Mouse (Mus musculus): ENCODE data around the gene Pepd. TPM values are rescaled to one million over a fixed set of nuclear protein-coding genes. Genes with fewer than 3 reads are reported as not detected.

Pepd gene
- polyA plus RNA-seq, 1 experiment from 2014 or later, result 45.4 TPM

- Histone ChIP-seq H3K36me3 (no peaks in the 10 kb centered on the region), H3K4me2 (peak overlapping the region; percentile 39), H3K9me3 (replicated peaks) (no peaks in the 10 kb centered on the region), H3K27me3 (replicated peaks) (peaks cover 6% of the 10 kb centered on the region; the same call in 1 of the 2 replicates), H3K4me3 (peak overlapping the region; percentile 1; the same call in 1 of the 2 replicates), H3K9ac (no peak overlapping the region), H3K27ac (peak overlapping the region; percentile 39), H3K4me1 (no peaks in the 10 kb centered on the region; the same call in none of the 2 replicates)
- 12% methylated on average over 10 of the region's 10 CpGs for WGBS (ENCODE audit: insufficient replicate concordance)
- ATAC-seq, result no peak
These were observed 168.7 kb downstream of the Pepd start for GRCm38 (mm10) chr7:35080843-35081338.

- H3K9ac ChIP-seq, result no peak overlapping the region
- peak; percentile 37; the same call in 1 of the 2 replicates for ATAC-seq
- H3K4me3 ChIP-seq, result no peak overlapping the region
- no peaks in the 10 kb centered on the region for H3K9me3 ChIP-seq (replicated peaks)
- peaks cover 4% of the 10 kb centered on the region for H3K4me1 ChIP-seq
- peak overlapping the region; percentile 39 for H3K27ac ChIP-seq
- H3K36me3 ChIP-seq, result no peaks in the 10 kb centered on the region
- peaks cover 11% of the 10 kb centered on the region for H3K27me3 ChIP-seq (replicated peaks)
- 58% methylated on average over 9 of the region's 9 CpGs for WGBS (ENCODE audit: insufficient replicate concordance)
- peak overlapping the region; percentile 39 for H3K4me2 ChIP-seq
These were observed 169.4 kb downstream of the Pepd start for GRCm38 (mm10) chr7:35081406-35082104.

- H3K4me1 ChIP-seq, result peaks cover 8% of the 10 kb centered on the region
- no peak overlapping the region for H3K4me2 ChIP-seq
- 46% methylated on average over 12 of the region's 12 CpGs for WGBS (ENCODE audit: insufficient replicate concordance)
- no peaks in the 10 kb centered on the region for H3K9me3 ChIP-seq (replicated peaks)
- no peak for ATAC-seq
- H3K27ac ChIP-seq, result no peak overlapping the region
- H3K9ac ChIP-seq, result no peak overlapping the region
- H3K36me3 ChIP-seq, result no peaks in the 10 kb centered on the region
- H3K4me3 ChIP-seq, result no peak overlapping the region
- H3K27me3 ChIP-seq (replicated peaks), result peaks cover 21% of the 10 kb centered on the region
These were observed 172.6 kb downstream of the Pepd start for GRCm38 (mm10) chr7:35084565-35085360.

GRCm38 (mm10) chr7:35086271-35086861 is 174.2 kb downstream of the Pepd start:
- ATAC-seq, result no peak
- peaks cover 21% of the 10 kb centered on the region for H3K27me3 ChIP-seq (replicated peaks)
- no peaks in the 10 kb centered on the region for H3K9me3 ChIP-seq (replicated peaks)
- H3K4me1 ChIP-seq, result peaks cover 8% of the 10 kb centered on the region
- WGBS (ENCODE audit: insufficient replicate concordance), result 4% methylated on average over 21 of the region's 21 CpGs
- no peaks in the 10 kb centered on the region for H3K36me3 ChIP-seq
- H3K27ac ChIP-seq, result no peak overlapping the region
- no peak overlapping the region for H3K9ac ChIP-seq
- H3K4me3 ChIP-seq, result peak overlapping the region; percentile 2; the same call in 1 of the 2 replicates
- H3K4me2 ChIP-seq, result peak overlapping the region; percentile 54

GRCm38 (mm10) chr7:35090550-35090949 is 178.4 kb downstream of the Pepd start:
- no peak for ATAC-seq
- no peak overlapping the region for H3K4me2 ChIP-seq
- H3K4me1 ChIP-seq, result peaks cover 11% of the 10 kb centered on the region; the same call in 1 of the 2 replicates
- 60% methylated on average over 5 of the region's 5 CpGs for WGBS (ENCODE audit: insufficient replicate concordance)
- peaks cover 18% of the 10 kb centered on the region for H3K27me3 ChIP-seq (replicated peaks)
- H3K4me3 ChIP-seq, result no peak overlapping the region
- no peaks in the 10 kb centered on the region for H3K36me3 ChIP-seq
- H3K9me3 ChIP-seq (replicated peaks), result no peaks in the 10 kb centered on the region
- H3K9ac ChIP-seq, result no peak overlapping the region
- no peak overlapping the region for H3K27ac ChIP-seq

Small RNAs within 50 kb of the gene (microRNA-seq; reads per million reads assigned to microRNA genes)
- gene Gm25033, result not detected

Other genes with a start within 250 kb of the Pepd start
- 1.2 and 1.3 TPM in 2 replicates for gene Chst8, start 99.7 kb upstream of the Pepd start, polyA plus RNA-seq (2016; fragmentation: Nextera tagmentation; extraction: Ambion mirVana)
- gene Cebpg, start 144.2 kb downstream of the Pepd start, polyA plus RNA-seq (2016; fragmentation: Nextera tagmentation; extraction: Ambion mirVana), result 27.9 and 28.0 TPM in 2 replicates
- 11.5 and 11.6 TPM in 2 replicates for gene Cebpa, start 206.9 kb downstream of the Pepd start, polyA plus RNA-seq (2016; fragmentation: Nextera tagmentation; extraction: Ambion mirVana)

All from liver, embryonic 12.5 days (tissue).